Mouse (Mus musculus) gastrocnemius, adult 18-20 months (tissue): ENCODE measurements around the gene Olfr1497. TPM values are rescaled to one million over a fixed set of nuclear protein-coding genes. Genes with fewer than 3 reads are reported as not detected.
"Not testable (repeated sequence)": the region's sequence is repeated elsewhere in the genome, so short reads cannot be mapped to it uniquely, and the experiment has no call there.

ENCODE experiments used
- DNase-seq: peaks from one replicate; pipeline ENCODE4 v3.0.0; 2021; ENCODE audit warnings: low spot score
- long read RNA-seq, 2 experiments: library from polyadenylated mRNA; stranded (forward); transcript quantifications; one replicate each; pipeline ENCODE4 v2.0.0; 2021
- total RNA-seq, 2 experiments: library from RNA; stranded (reverse); gene quantifications; 2 replicates each; pipeline ENCODE4 v1.2.3; 2021

Gene Olfr1497
- not detected for total RNA-seq
- long read RNA-seq, experiment 1, result 0 reads
- long read RNA-seq, experiment 2, result 0 reads

- DNase-seq, result no peak
Observed at GRCm38 (mm10) chr19:13798102-13798501, at the start of gene Olfr1497. TSS of gene Olfr1497 (minus strand) at chr19:13798202.

- no peak for DNase-seq
Observed at GRCm38 (mm10) chr19:13830388-13830787, 32.4 kb upstream of the Olfr1497 start, which contains the start of gene Olfr1500. TSS of gene Olfr1500 (minus strand) at chr19:13830488.

GRCm38 (mm10) chr19:13828447-13828846, 30.4 kb upstream of the Olfr1497 start:
- no peak for DNase-seq

GRCm38 (mm10) chr19:13820847-13821246, 22.8 kb upstream of the Olfr1497 start:
- DNase-seq, result no peak

DNA sequence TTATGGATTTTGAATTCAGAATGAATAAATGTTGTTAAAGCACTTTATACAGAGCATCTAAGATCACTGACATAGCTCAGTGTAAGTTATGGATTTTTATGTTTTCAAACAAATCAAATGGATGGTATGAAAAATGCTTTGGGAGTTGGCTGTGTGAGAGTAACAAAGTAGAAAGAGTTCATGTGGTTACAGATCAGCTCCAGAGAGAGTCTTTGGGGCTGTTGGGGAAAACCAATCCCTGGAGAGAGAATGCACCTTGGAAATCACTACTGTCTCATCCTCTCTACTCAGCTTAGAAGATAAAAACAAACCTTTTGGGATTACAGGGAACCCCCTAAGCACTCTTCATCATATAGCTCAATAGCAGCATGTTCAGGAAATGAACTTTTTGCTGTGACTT, 21.3 kb upstream of the Olfr1497 start, which contains the start of gene Olfr1499:
Gene Olfr1499, minus strand, starts transcription at position 101 of the 400 bp plus-strand sequence.
- DNase-seq, result no peak

GRCm38 (mm10) chr19:13818827-13819226, 20.8 kb upstream of the Olfr1497 start:
- DNase-seq, result no peak

GRCm38 (mm10) chr19:13812823-13813222, 14.8 kb upstream of the Olfr1497 start:
- DNase-seq, result no peak

DNA sequence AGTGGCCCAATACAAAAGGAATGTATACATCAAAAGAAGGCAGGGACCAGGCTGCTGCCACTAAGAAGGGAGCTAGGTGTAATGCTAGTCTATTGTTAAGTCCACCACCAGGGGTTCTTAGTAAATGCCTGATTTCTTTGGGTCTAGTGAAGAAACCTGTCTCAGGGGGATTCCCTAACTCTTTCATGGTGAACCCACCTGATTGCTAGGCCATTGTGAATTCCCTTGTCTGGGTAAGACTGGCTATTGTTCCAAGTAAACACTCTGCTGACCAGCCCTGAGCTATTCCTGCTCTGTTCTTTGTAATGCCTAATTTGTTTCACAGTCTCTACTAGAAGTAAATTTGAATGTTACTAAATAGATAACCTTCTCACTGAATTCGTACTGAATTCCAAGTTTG, 7.5 kb upstream of the Olfr1497 start:
- DNase-seq, result not testable (repeated sequence)

GRCm38 (mm10) chr19:13777578-13777977, 20.4 kb downstream of the Olfr1497 start, which contains the start of gene Olfr1496:
TSS of gene Olfr1496 (plus strand) at chr19:13777878.
- no peak for DNase-seq

GRCm38 (mm10) chr19:13768565-13769276, 29.3 kb downstream of the Olfr1497 start:
- no peak for DNase-seq

- no peak for DNase-seq
Observed at GRCm38 (mm10) chr19:13764306-13764705, 33.7 kb downstream of the Olfr1497 start, which contains the start of gene Olfr1495. TSS of gene Olfr1495 (plus strand) at chr19:13764606.

DNA sequence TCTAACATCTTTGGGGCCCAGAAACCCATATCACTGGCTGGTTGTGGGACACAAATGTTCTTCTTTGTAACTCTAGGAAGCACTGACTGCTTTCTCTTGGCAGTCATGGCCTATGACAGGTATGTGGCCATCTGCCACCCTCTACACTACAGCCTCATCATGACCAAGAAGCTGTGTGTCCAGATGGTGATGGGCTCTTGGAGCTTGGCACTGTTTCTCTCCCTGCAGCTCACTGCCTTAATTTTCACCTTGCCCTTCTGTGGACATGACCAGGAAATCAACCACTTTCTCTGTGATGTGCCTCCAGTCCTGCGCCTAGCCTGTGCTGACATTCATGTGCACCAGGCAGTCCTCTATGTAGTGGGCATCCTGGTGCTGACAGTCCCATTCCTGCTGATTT, 48.6 kb downstream of the Olfr1497 start:
- DNase-seq, result no peak

Other genes starting within 250 kb of the Olfr1497 start
- not detected for gene Olfr1484, start 214.7 kb downstream of the Olfr1497 start, total RNA-seq
- gene Olfr1487, start 180.8 kb downstream of the Olfr1497 start, total RNA-seq, result not detected
- not detected for gene Olfr1489, start 166.6 kb downstream of the Olfr1497 start, total RNA-seq
- not detected for gene Olfr1490, start 147.1 kb downstream of the Olfr1497 start, total RNA-seq
- not detected for gene Olfr1491, start 100.9 kb downstream of the Olfr1497 start, total RNA-seq
- gene Olfr1493-ps1, start 74.9 kb downstream of the Olfr1497 start, total RNA-seq, result not detected
- gene Olfr1494, start 58.5 kb downstream of the Olfr1497 start, total RNA-seq, result not detected
- gene Olfr1495, start 33.6 kb downstream of the Olfr1497 start, total RNA-seq, result not detected
- gene Olfr1496, start 20.3 kb downstream of the Olfr1497 start, total RNA-seq, result not detected
- gene Olfr1499, start 21.2 kb upstream of the Olfr1497 start, total RNA-seq, result not detected
- gene Olfr1500, start 32.3 kb upstream of the Olfr1497 start, total RNA-seq, result not detected
- not detected for gene Olfr1501, start 52.5 kb upstream of the Olfr1497 start, total RNA-seq
- gene Olfr1502, start 63.6 kb upstream of the Olfr1497 start, total RNA-seq, result not detected
- gene Olfr1504, start 99.7 kb upstream of the Olfr1497 start, total RNA-seq, result not detected
- not detected for gene Olfr1505, start 115.3 kb upstream of the Olfr1497 start, total RNA-seq